Mouse (Mus musculus): ENCODE results near the gene Smco2. TPM values are rescaled to one million over a fixed set of nuclear protein-coding genes. Genes with fewer than 3 reads are reported as not detected.

Smco2 gene
- polyA plus RNA-seq, 1 experiment, result not detected

- Histone ChIP-seq H3K27ac (ENCODE audit: control insufficient read depth, insufficient read depth, low read length) (no peak overlapping the region), H3K27me3 (ENCODE audit: control insufficient read depth, insufficient read depth, low read length) (no peaks in the 10 kb centered on the region), H3K36me3 (ENCODE audit: control insufficient read depth, insufficient read depth, low read length) (no peaks in the 10 kb centered on the region), H3K4me3 (ENCODE audit: control insufficient read depth, insufficient read depth, low read length) (no peak overlapping the region), H3K4me1 (replicated peaks; ENCODE audit: control insufficient read depth, insufficient read depth, low read length) (no peaks in the 10 kb centered on the region; the same call in 1 of the 2 replicates)
- DNase-seq, result no peak
- TF ChIP-seq CTCF (IDR thresholded peaks at IDR 0.05; ENCODE audit: borderline replicate concordance, control insufficient read depth, extremely low read depth, insufficient read depth, low read length, poor library complexity), result no peak
- no peak for TF ChIP-seq POLR2A (IDR thresholded peaks at IDR 0.05; ENCODE audit: control insufficient read depth, extremely low read depth, insufficient read depth, low read length, poor library complexity)
- 86% methylated on average over 4 of the region's 4 CpGs for WGBS
Measured at GRCm38 (mm10) chr6:146865701-146866100, 15.8 kb downstream of the Smco2 start.

- H3K27me3 ChIP-seq (ENCODE audit: control insufficient read depth, insufficient read depth, low read length), result no peaks in the 10 kb centered on the region
- TF ChIP-seq CTCF (IDR thresholded peaks at IDR 0.05; ENCODE audit: borderline replicate concordance, control insufficient read depth, extremely low read depth, insufficient read depth, low read length, poor library complexity) (no peak), POLR2A (IDR thresholded peaks at IDR 0.05; ENCODE audit: control insufficient read depth, extremely low read depth, insufficient read depth, low read length, poor library complexity) (no peak)
- H3K27ac ChIP-seq (ENCODE audit: control insufficient read depth, insufficient read depth, low read length), result no peak overlapping the region
- WGBS, result 77% methylated on average over 4 of the region's 4 CpGs
- H3K4me3 ChIP-seq (ENCODE audit: control insufficient read depth, insufficient read depth, low read length), result no peak overlapping the region
- H3K36me3 ChIP-seq (ENCODE audit: control insufficient read depth, insufficient read depth, low read length), result no peaks in the 10 kb centered on the region
- no peaks in the 10 kb centered on the region for H3K4me1 ChIP-seq (replicated peaks; ENCODE audit: control insufficient read depth, insufficient read depth, low read length)
- DNase-seq, result no peak
Measured at GRCm38 (mm10) chr6:146871975-146872374, 22.1 kb downstream of the Smco2 start.

GRCm38 (mm10) chr6:146874415-146874814, 24.5 kb downstream of the Smco2 start:
- TF ChIP-seq POLR2A (IDR thresholded peaks at IDR 0.05; ENCODE audit: control insufficient read depth, extremely low read depth, insufficient read depth, low read length, poor library complexity) (no peak), CTCF (IDR thresholded peaks at IDR 0.05; ENCODE audit: borderline replicate concordance, control insufficient read depth, extremely low read depth, insufficient read depth, low read length, poor library complexity) (no peak)
- Histone ChIP-seq H3K4me3 (ENCODE audit: control insufficient read depth, insufficient read depth, low read length) (no peak overlapping the region), H3K36me3 (ENCODE audit: control insufficient read depth, insufficient read depth, low read length) (no peaks in the 10 kb centered on the region), H3K27me3 (ENCODE audit: control insufficient read depth, insufficient read depth, low read length) (no peaks in the 10 kb centered on the region), H3K27ac (ENCODE audit: control insufficient read depth, insufficient read depth, low read length) (no peak overlapping the region), H3K4me1 (replicated peaks; ENCODE audit: control insufficient read depth, insufficient read depth, low read length) (no peaks in the 10 kb centered on the region)
- WGBS, result 89% methylated on average over 6 of the region's 6 CpGs
- DNase-seq, result no peak

- no peak overlapping the region for H3K4me3 ChIP-seq (ENCODE audit: control insufficient read depth, insufficient read depth, low read length)
- TF ChIP-seq CTCF (IDR thresholded peaks at IDR 0.05; ENCODE audit: borderline replicate concordance, control insufficient read depth, extremely low read depth, insufficient read depth, low read length, poor library complexity) (no peak), POLR2A (IDR thresholded peaks at IDR 0.05; ENCODE audit: control insufficient read depth, extremely low read depth, insufficient read depth, low read length, poor library complexity) (no peak)
- DNase-seq, result no peak
- no peaks in the 10 kb centered on the region for H3K4me1 ChIP-seq (replicated peaks; ENCODE audit: control insufficient read depth, insufficient read depth, low read length)
- no peak overlapping the region for H3K27ac ChIP-seq (ENCODE audit: control insufficient read depth, insufficient read depth, low read length)
- no peaks in the 10 kb centered on the region for H3K27me3 ChIP-seq (ENCODE audit: control insufficient read depth, insufficient read depth, low read length)
- WGBS, result 96% methylated on average over 2 of the region's 2 CpGs
- no peaks in the 10 kb centered on the region for H3K36me3 ChIP-seq (ENCODE audit: control insufficient read depth, insufficient read depth, low read length)
Measured at GRCm38 (mm10) chr6:146876820-146877219, 26.9 kb downstream of the Smco2 start.

GRCm38 (mm10) chr6:146877425-146878045, 27.6 kb downstream of the Smco2 start:
- no peak for TF ChIP-seq CTCF (IDR thresholded peaks at IDR 0.05; ENCODE audit: borderline replicate concordance, control insufficient read depth, extremely low read depth, insufficient read depth, low read length, poor library complexity)
- no peak for TF ChIP-seq POLR2A (IDR thresholded peaks at IDR 0.05; ENCODE audit: control insufficient read depth, extremely low read depth, insufficient read depth, low read length, poor library complexity)
- Histone ChIP-seq H3K4me1 (replicated peaks; ENCODE audit: control insufficient read depth, insufficient read depth, low read length) (no peaks in the 10 kb centered on the region), H3K36me3 (ENCODE audit: control insufficient read depth, insufficient read depth, low read length) (no peaks in the 10 kb centered on the region), H3K4me3 (ENCODE audit: control insufficient read depth, insufficient read depth, low read length) (no peak overlapping the region), H3K27ac (ENCODE audit: control insufficient read depth, insufficient read depth, low read length) (no peak overlapping the region), H3K27me3 (ENCODE audit: control insufficient read depth, insufficient read depth, low read length) (no peaks in the 10 kb centered on the region)
- no peak for DNase-seq
- WGBS, result 96% methylated on average over 12 of the region's 12 CpGs

GRCm38 (mm10) chr6:146878926-146879325, 29.0 kb downstream of the Smco2 start:
- DNase-seq, result no peak
- Histone ChIP-seq H3K27me3 (ENCODE audit: control insufficient read depth, insufficient read depth, low read length) (no peaks in the 10 kb centered on the region), H3K27ac (ENCODE audit: control insufficient read depth, insufficient read depth, low read length) (no peak overlapping the region), H3K36me3 (ENCODE audit: control insufficient read depth, insufficient read depth, low read length) (no peaks in the 10 kb centered on the region), H3K4me1 (replicated peaks; ENCODE audit: control insufficient read depth, insufficient read depth, low read length) (no peaks in the 10 kb centered on the region), H3K4me3 (ENCODE audit: control insufficient read depth, insufficient read depth, low read length) (no peak overlapping the region)
- no peak for TF ChIP-seq POLR2A (IDR thresholded peaks at IDR 0.05; ENCODE audit: control insufficient read depth, extremely low read depth, insufficient read depth, low read length, poor library complexity)
- no peak for TF ChIP-seq CTCF (IDR thresholded peaks at IDR 0.05; ENCODE audit: borderline replicate concordance, control insufficient read depth, extremely low read depth, insufficient read depth, low read length, poor library complexity)
- 80% methylated on average over 10 of the region's 10 CpGs for WGBS

- Histone ChIP-seq H3K27ac (ENCODE audit: control insufficient read depth, insufficient read depth, low read length) (no peak overlapping the region), H3K27me3 (ENCODE audit: control insufficient read depth, insufficient read depth, low read length) (no peaks in the 10 kb centered on the region), H3K4me3 (ENCODE audit: control insufficient read depth, insufficient read depth, low read length) (no peak overlapping the region), H3K4me1 (replicated peaks; ENCODE audit: control insufficient read depth, insufficient read depth, low read length) (no peaks in the 10 kb centered on the region), H3K36me3 (ENCODE audit: control insufficient read depth, insufficient read depth, low read length) (no peaks in the 10 kb centered on the region)
- WGBS, result 93% methylated on average over 9 of the region's 9 CpGs
- TF ChIP-seq CTCF (IDR thresholded peaks at IDR 0.05; ENCODE audit: borderline replicate concordance, control insufficient read depth, extremely low read depth, insufficient read depth, low read length, poor library complexity), result no peak
- TF ChIP-seq POLR2A (IDR thresholded peaks at IDR 0.05; ENCODE audit: control insufficient read depth, extremely low read depth, insufficient read depth, low read length, poor library complexity), result no peak
- DNase-seq, result no peak
Measured at GRCm38 (mm10) chr6:146879856-146880255, 30.0 kb downstream of the Smco2 start.

Measured in thymus, adult 2 months (tissue).